Mouse (Mus musculus): ENCODE data around the gene Lrrc61. TPM values are rescaled to one million over a fixed set of nuclear protein-coding genes. Genes with fewer than 3 reads are reported as not detected.
A peak's percentile ranks its signal among the peaks of the same experiment; 100 is the strongest.

The Lrrc61 gene
- total and polyA plus RNA-seq, 2 experiments from 2014 or later, result 15.7 to 32.0 TPM

DNA sequence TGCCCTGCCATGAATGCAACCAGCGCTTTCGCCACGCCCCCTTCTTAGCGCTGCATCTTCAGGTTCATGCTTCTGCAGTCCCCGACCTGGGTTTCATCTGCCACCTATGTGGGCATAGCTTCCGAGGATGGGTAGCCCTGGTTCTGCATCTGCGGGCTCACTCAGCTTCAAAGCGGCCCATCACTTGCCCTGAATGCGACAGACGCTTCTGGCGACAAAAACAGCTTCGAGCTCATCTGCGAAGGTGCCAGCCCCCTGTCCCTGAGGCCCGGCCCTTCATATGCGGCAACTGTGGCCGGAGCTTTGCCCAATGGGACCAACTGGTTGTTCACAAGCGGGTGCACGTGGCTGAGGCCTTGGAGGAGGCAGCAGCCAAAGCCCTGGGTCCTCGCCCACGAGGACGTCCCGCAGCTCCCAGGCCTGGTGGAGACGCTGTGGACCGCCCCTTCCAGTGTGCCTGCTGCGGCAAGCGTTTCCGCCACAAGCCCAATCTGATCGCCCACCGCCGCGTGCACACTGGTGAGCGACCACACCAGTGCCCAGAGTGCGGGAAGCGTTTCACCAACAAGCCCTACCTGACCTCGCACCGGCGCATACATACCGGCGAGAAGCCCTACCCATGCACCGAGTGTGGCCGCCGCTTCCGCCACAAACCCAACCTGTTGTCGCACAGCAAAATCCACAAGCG is 42.1 kb downstream of the Lrrc61 start:
- Histone ChIP-seq H3K36me3 (ENCODE audit: insufficient read depth, low read length) (peaks cover 39% of the 10 kb centered on the region), H3K9ac (replicated peaks; ENCODE audit: low read length) (no peak overlapping the region), H3K4me3 (ENCODE audit: low read length) (no peak overlapping the region), H3K27ac (no peak overlapping the region), H3K27me3 (ENCODE audit: insufficient read depth, low read length) (no peaks in the 10 kb centered on the region), H3K4me2 (ENCODE audit: low read depth, low read length) (no peak overlapping the region), H3K4me1 (ENCODE audit: insufficient read depth, low read length) (peaks cover 15% of the 10 kb centered on the region), H3K9me3 (ENCODE audit: low read length) (0 out of 2 replicates have a peak, but pooled peaks cover 3% of the 10 kb centered on the region)
- TF ChIP-seq CTCF (IDR thresholded peaks at IDR 0.05; ENCODE audit: low read depth), result no peak
- DNase-seq (ENCODE audit: low spot score) (no peak), ATAC-seq (no peak)
- WGBS, result 97% methylated on average over 45 of the region's 45 CpGs

DNA sequence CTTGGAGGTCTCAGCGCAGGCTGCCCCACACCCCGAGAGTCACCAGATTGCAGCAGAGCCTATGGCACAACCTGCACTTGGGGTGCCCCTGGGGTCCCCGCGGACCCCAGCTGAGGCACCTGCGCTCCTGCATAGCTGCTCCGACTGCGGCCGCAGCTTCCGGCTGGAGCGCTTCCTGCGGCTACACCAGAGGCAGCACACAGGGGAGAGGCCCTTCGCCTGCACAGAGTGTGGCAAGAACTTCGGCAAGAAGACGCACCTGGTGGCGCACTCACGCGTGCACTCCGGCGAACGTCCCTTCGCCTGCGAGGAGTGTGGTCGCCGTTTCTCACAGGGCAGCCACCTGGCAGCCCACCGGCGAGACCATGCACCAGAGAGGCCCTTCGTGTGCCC is 42.6 kb downstream of the Lrrc61 start:
- Histone ChIP-seq H3K9me3 (ENCODE audit: low read length) (0 out of 2 replicates have a peak, but pooled peaks cover 3% of the 10 kb centered on the region), H3K36me3 (ENCODE audit: insufficient read depth, low read length) (peaks cover 39% of the 10 kb centered on the region), H3K9ac (replicated peaks; ENCODE audit: low read length) (no peak overlapping the region), H3K27ac (no peak overlapping the region), H3K4me2 (ENCODE audit: low read depth, low read length) (no peak overlapping the region), H3K27me3 (ENCODE audit: insufficient read depth, low read length) (no peaks in the 10 kb centered on the region), H3K4me1 (ENCODE audit: insufficient read depth, low read length) (peaks cover 15% of the 10 kb centered on the region), H3K4me3 (ENCODE audit: low read length) (no peak overlapping the region)
- DNase-seq (ENCODE audit: low spot score) (no peak), ATAC-seq (no peak)
- 93% methylated on average over 27 of the region's 27 CpGs for WGBS
- TF ChIP-seq CTCF (IDR thresholded peaks at IDR 0.05; ENCODE audit: low read depth), result no peak

GRCm38 (mm10) chr6:48600594-48600993 is 46.0 kb downstream of the Lrrc61 start:
- no peak overlapping the region for H3K9ac ChIP-seq (replicated peaks; ENCODE audit: low read length)
- H3K36me3 ChIP-seq (ENCODE audit: insufficient read depth, low read length), result peaks cover 39% of the 10 kb centered on the region
- no peak for ATAC-seq
- H3K27ac ChIP-seq, result peak overlapping the region; percentile 94; the same call in 1 of the 2 replicates
- H3K4me2 ChIP-seq (ENCODE audit: low read depth, low read length), result no peak overlapping the region
- TF ChIP-seq CTCF (IDR thresholded peaks at IDR 0.05; ENCODE audit: low read depth), result no peak
- H3K27me3 ChIP-seq (ENCODE audit: insufficient read depth, low read length), result no peaks in the 10 kb centered on the region
- DNase-seq (ENCODE audit: low spot score), result no peak
- H3K4me1 ChIP-seq (ENCODE audit: insufficient read depth, low read length), result peaks cover 8% of the 10 kb centered on the region
- WGBS, result 100% methylated on average over 1 of the region's 1 CpGs
- H3K4me3 ChIP-seq (ENCODE audit: low read length), result no peak overlapping the region
- 0 out of 2 replicates have a peak, but pooled peaks cover 3% of the 10 kb centered on the region for H3K9me3 ChIP-seq (ENCODE audit: low read length)

DNA sequence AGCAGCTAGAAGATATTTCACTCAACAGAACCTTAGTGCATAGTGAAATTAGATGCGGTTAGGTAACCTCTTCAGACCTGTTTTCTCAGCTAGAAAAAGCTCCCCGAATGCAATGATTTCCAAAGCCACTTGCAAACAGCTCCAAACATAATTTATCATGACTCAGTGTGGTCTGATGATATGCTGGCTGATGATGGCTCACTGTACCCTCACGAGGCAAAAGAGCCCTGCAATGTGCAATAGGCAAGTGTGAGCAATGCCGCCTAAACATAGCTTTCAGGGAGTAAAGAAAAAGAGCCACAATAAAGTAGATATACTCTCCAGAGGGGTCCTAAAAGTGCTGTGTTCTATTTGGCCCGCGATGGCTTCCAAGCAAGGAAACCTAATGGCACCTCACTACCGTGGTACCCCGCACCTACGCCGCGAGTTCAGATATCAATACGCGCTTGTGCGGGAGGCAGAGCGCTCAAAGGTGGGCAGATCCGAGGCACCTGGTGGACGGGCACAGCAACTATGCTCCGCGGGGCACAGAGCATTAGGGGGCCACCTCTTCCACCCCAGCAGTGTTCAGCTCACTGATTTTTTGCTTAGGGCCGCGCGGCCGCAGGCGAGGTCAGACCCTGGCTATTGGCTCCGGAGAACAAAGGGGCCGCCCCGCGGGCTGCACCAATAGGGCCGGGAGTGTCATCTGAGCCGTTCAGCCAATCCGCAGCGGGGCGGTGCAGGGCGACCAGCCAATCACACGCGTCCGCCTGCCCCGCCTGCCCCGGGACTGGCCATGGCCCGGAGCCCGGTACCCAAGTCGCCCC is 46.9 kb downstream of the Lrrc61 start, which contains the start of gene Zfp775:
Zfp775 (plus strand) TSS at position 793 of the 809 bp plus-strand sequence.
- WGBS, result 3% methylated on average over 42 of the region's 42 CpGs
- no peaks in the 10 kb centered on the region for H3K27me3 ChIP-seq (ENCODE audit: insufficient read depth, low read length)
- peak; percentile 99 for ATAC-seq
- peak within 1 kb of the TSS; percentile 74 for H3K4me3 ChIP-seq (ENCODE audit: low read length)
- peak; percentile 43 for TF ChIP-seq CTCF (IDR thresholded peaks at IDR 0.05; ENCODE audit: low read depth)
- peak within 1 kb of the TSS; percentile 94 for H3K27ac ChIP-seq
- DNase-seq (ENCODE audit: low spot score), result peak; percentile 97
- H3K36me3 ChIP-seq (ENCODE audit: insufficient read depth, low read length), result peaks cover 34% of the 10 kb centered on the region
- H3K4me2 ChIP-seq (ENCODE audit: low read depth, low read length), result peak within 1 kb of the TSS; percentile 99
- 0 out of 2 replicates have a peak, but pooled peaks cover 3% of the 10 kb centered on the region for H3K9me3 ChIP-seq (ENCODE audit: low read length)
- peaks cover 8% of the 10 kb centered on the region for H3K4me1 ChIP-seq (ENCODE audit: insufficient read depth, low read length)
- peak within 1 kb of the TSS; percentile 83 for H3K9ac ChIP-seq (replicated peaks; ENCODE audit: low read length)

DNA sequence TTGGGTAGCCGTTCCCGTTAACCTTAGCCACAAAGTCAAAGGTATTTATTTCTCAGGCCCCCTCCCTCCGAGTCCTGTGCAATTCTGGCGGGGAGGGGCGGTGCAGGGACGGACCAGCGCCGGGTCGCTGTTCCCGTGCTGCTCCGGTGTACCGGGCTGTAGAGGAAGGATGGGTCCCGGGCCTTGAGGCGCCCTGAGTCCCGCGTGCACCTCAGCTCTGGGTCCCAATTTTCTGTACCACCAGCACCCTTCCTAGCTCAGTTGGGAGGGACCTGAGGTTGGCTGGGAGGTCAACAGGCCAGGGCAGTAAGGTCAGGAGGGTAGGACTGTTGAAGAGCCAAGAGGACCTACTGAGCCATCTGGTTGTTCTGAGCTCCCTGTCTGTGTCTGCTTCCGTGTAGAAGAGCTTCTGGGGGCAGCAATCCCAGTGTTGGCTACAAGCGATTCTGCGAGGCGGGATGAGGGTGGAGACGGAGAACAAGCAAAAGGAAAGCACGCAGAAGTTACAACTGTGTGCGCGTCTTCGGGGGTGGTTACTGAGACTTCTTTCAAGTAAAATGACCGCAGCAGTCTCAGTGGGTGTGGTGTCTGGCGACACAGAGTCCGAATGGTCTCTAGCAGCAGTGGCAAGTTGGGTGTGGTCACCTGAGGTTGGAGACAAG is 47.6 kb downstream of the Lrrc61 start:
- Histone ChIP-seq H3K27ac (peak overlapping the region; percentile 94), H3K27me3 (ENCODE audit: insufficient read depth, low read length) (no peaks in the 10 kb centered on the region), H3K4me3 (ENCODE audit: low read length) (peak overlapping the region; percentile 74), H3K9ac (replicated peaks; ENCODE audit: low read length) (peak overlapping the region; percentile 83), H3K36me3 (ENCODE audit: insufficient read depth, low read length) (peaks cover 27% of the 10 kb centered on the region), H3K4me1 (ENCODE audit: insufficient read depth, low read length) (peaks cover 8% of the 10 kb centered on the region), H3K9me3 (ENCODE audit: low read length) (0 out of 2 replicates have a peak, but pooled peaks cover under 1% of the 10 kb centered on the region), H3K4me2 (ENCODE audit: low read depth, low read length) (peak overlapping the region; percentile 99)
- under 1% methylated on average over 28 of the region's 28 CpGs for WGBS
- DNase-seq (ENCODE audit: low spot score) (peak; percentile 52), ATAC-seq (peak; percentile 86; the same call in 1 of the 2 replicates)
- TF ChIP-seq CTCF (IDR thresholded peaks at IDR 0.05; ENCODE audit: low read depth), result no peak

- 52% methylated on average over 2 of the region's 2 CpGs for WGBS
- no peak overlapping the region for H3K4me3 ChIP-seq (ENCODE audit: low read length)
- no peak overlapping the region for H3K9ac ChIP-seq (replicated peaks; ENCODE audit: low read length)
- H3K9me3 ChIP-seq (ENCODE audit: low read length), result no peaks in the 10 kb centered on the region
- no peak overlapping the region for H3K4me2 ChIP-seq (ENCODE audit: low read depth, low read length)
- no peak overlapping the region for H3K27ac ChIP-seq
- no peaks in the 10 kb centered on the region for H3K4me1 ChIP-seq (ENCODE audit: insufficient read depth, low read length)
- ATAC-seq, result no peak
- H3K36me3 ChIP-seq (ENCODE audit: insufficient read depth, low read length), result no peaks in the 10 kb centered on the region
- TF ChIP-seq CTCF (IDR thresholded peaks at IDR 0.05; ENCODE audit: low read depth), result no peak
- no peak for DNase-seq (ENCODE audit: low spot score)
- no peaks in the 10 kb centered on the region for H3K27me3 ChIP-seq (ENCODE audit: insufficient read depth, low read length)
Observed at GRCm38 (mm10) chr6:48608124-48608523, 53.5 kb downstream of the Lrrc61 start.

All from hindbrain, postnatal 0 days (tissue).